Mouse (Mus musculus): ENCODE results near the gene Psip1. TPM values are rescaled to one million over a fixed set of nuclear protein-coding genes. Genes with fewer than 3 reads are reported as not detected.
"Not testable (repeated sequence)": the region's sequence is repeated elsewhere in the genome, so short reads cannot be mapped to it uniquely, and the experiment has no call there.

Gene Psip1
- polyA plus RNA-seq (2015; fragmentation: Nextera tagmentation; extraction: Ambion mirVana) = 127 and 138 TPM in 2 replicates

DNA sequence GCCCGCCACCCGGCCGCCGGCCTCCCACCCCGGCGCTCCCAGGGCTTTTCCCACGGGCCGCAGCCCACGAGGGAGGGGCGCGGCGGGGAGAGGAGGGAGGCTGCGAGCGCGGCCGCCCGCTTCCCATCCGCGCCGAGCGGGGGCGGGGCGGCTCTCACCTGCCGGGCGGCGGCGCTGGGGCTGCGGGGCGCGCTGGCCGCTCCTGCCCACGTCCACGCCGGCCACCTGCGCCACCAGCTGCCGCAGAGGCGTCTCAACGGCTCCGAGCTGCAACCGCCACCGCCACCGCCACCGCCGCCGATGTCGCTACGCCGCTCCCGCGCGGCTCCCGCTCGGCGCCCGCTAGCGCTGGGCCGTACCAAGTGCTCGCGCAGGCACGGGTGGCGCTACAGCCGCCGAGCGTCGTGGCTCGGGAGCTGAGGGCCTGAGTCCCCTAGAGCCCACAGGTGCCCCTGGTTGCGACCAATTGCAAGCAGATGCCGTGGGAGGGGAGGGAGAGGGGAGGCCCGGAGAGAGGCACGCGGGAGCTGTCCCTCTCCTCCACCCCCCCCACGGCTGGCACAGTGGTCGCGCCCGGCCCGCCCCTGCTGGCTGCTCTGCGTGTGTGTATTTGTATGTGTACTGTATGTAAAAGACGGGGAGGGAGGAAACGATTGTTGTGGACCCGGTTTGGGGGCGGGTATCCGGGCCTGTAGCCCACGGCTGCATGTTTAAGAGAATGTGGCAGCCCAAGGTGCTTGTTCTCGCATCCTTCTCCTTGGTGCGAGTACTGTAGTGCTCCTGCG lies at the start of gene Psip1:
Gene Psip1 (minus strand): TSS at position 343 of the 785 bp plus-strand sequence.
- ATAC-seq (ENCODE audit: insufficient number of reproducible peaks, low FRiP score, low TSS enrichment, low read depth) = peak; percentile 92
- Histone ChIP-seq H3K36me3 (peaks cover 8% of the 10 kb centered on the region), H3K4me3 (replicated peaks) (peak within 1 kb of the TSS; percentile 84), H3K4me2 (replicated peaks) (peak within 1 kb of the TSS; percentile 76), H3K9ac (peak within 1 kb of the TSS; percentile 69), H3K4me1 (peaks cover 21% of the 10 kb centered on the region), H3K9me3 (replicated peaks) (no peaks in the 10 kb centered on the region), H3K27me3 (no peaks in the 10 kb centered on the region), H3K27ac (replicated peaks) (peak within 1 kb of the TSS; percentile 98)
- under 1% methylated on average over 73 of the region's 86 CpGs for WGBS

DNA sequence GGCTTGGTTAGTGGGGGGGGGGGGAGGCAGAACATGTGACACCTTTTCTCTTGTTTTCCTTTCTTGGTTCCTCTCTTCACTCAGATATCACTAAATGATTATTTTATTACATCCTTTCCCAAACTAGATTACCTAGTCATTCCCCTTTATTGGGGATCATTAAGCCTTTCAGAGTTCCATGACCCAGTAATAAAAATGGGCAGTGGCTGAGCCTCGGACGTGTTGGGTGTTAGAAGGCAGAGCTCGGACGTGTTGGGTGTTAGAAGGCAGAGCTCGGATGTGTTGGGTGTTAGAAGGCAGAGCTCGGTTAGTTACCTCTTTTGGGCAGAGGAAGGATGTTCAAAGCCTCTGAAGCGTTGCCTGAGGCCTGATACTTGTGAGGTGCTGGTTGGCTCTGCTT lies 47.8 kb upstream of the Psip1 start:
- no peak overlapping the region for H3K9ac ChIP-seq
- H3K4me3 ChIP-seq (replicated peaks) = no peak overlapping the region
- no peaks in the 10 kb centered on the region for H3K36me3 ChIP-seq
- no peak overlapping the region for H3K27ac ChIP-seq (replicated peaks)
- H3K27me3 ChIP-seq = no peaks in the 10 kb centered on the region
- no peak for ATAC-seq (ENCODE audit: insufficient number of reproducible peaks, low FRiP score, low TSS enrichment, low read depth)
- H3K4me2 ChIP-seq (replicated peaks) = no peak overlapping the region
- H3K4me1 ChIP-seq = no peaks in the 10 kb centered on the region
- H3K9me3 ChIP-seq (replicated peaks) = no peaks in the 10 kb centered on the region
- 79% methylated on average over 7 of the region's 7 CpGs for WGBS

GRCm38 (mm10) chr4:83533168-83533911 lies 47.1 kb upstream of the Psip1 start:
- H3K27ac ChIP-seq (replicated peaks) = no peak overlapping the region
- ATAC-seq (ENCODE audit: insufficient number of reproducible peaks, low FRiP score, low TSS enrichment, low read depth) = no peak
- H3K4me3 ChIP-seq (replicated peaks) = no peak overlapping the region
- H3K4me1 ChIP-seq = no peaks in the 10 kb centered on the region
- 85% methylated on average over 9 of the region's 9 CpGs for WGBS
- no peaks in the 10 kb centered on the region for H3K36me3 ChIP-seq
- no peak overlapping the region for H3K9ac ChIP-seq
- no peak overlapping the region for H3K4me2 ChIP-seq (replicated peaks)
- no peaks in the 10 kb centered on the region for H3K9me3 ChIP-seq (replicated peaks)
- no peaks in the 10 kb centered on the region for H3K27me3 ChIP-seq

DNA sequence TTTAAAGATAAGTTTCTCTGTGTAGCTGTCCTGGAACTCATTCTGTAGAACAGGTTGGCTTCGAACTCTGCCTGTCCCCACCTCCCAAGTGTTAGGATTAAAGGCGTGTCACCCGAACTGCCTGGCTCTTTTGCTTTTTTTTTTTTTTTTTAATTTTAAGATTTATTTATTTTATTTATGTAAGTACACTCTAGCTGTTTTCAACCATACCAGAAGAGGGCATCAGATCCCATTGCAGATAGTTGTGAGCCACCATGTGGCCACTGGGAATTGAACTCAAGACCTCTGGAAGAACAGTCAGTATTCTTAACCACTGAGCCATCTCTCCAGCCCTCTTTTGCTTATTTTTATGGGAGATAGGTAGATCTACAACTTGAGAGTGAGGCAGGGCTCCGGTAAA lies 43.8 kb upstream of the Psip1 start:
- H3K4me3 ChIP-seq (replicated peaks); H3K9me3 ChIP-seq (replicated peaks); ATAC-seq (ENCODE audit: insufficient number of reproducible peaks, low FRiP score, low TSS enrichment, low read depth); H3K4me2 ChIP-seq (replicated peaks); H3K4me1 ChIP-seq; H3K36me3 ChIP-seq; H3K27ac ChIP-seq (replicated peaks); H3K27me3 ChIP-seq; H3K9ac ChIP-seq: not testable (repeated sequence)
- 91% methylated on average over 4 of the region's 4 CpGs for WGBS

DNA sequence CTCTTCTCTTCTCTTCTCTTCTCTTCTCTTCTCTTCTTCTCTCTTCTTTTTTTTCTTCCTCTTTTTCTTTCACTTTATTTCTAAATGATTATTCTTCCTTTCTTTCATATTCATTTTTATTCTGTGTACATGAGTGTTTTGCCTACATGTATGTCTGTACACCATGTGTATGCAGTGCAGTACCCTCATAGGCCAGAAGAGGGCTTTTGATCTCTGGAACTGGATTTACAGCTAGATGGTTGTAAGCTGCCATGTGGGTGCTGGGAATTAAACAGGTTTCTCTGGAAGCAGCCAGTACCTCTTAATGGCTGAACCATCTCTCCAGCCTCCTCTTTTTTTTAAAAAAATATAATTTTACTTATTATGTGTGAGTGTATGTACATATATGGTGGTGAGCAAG lies 41.7 kb upstream of the Psip1 start:
- Histone ChIP-seq H3K9me3 (replicated peaks) (no peaks in the 10 kb centered on the region), H3K27me3 (no peaks in the 10 kb centered on the region), H3K9ac (no peak overlapping the region), H3K36me3 (no peaks in the 10 kb centered on the region), H3K27ac (replicated peaks) (no peak overlapping the region), H3K4me3 (replicated peaks) (no peak overlapping the region), H3K4me2 (replicated peaks) (no peak overlapping the region), H3K4me1 (peaks cover 9% of the 10 kb centered on the region; the same call in 1 of the 2 replicates)
- no peak for ATAC-seq (ENCODE audit: insufficient number of reproducible peaks, low FRiP score, low TSS enrichment, low read depth)

GRCm38 (mm10) chr4:83526988-83527334 lies 40.7 kb upstream of the Psip1 start:
- 58% methylated on average over 6 of the region's 6 CpGs for WGBS
- no peak overlapping the region for H3K4me2 ChIP-seq (replicated peaks)
- no peaks in the 10 kb centered on the region for H3K36me3 ChIP-seq
- H3K4me1 ChIP-seq = peaks cover 9% of the 10 kb centered on the region; the same call in 1 of the 2 replicates
- H3K9ac ChIP-seq = no peak overlapping the region
- H3K9me3 ChIP-seq (replicated peaks) = no peaks in the 10 kb centered on the region
- ATAC-seq (ENCODE audit: insufficient number of reproducible peaks, low FRiP score, low TSS enrichment, low read depth) = no peak
- H3K4me3 ChIP-seq (replicated peaks) = no peak overlapping the region
- H3K27me3 ChIP-seq = no peaks in the 10 kb centered on the region
- no peak overlapping the region for H3K27ac ChIP-seq (replicated peaks)

DNA sequence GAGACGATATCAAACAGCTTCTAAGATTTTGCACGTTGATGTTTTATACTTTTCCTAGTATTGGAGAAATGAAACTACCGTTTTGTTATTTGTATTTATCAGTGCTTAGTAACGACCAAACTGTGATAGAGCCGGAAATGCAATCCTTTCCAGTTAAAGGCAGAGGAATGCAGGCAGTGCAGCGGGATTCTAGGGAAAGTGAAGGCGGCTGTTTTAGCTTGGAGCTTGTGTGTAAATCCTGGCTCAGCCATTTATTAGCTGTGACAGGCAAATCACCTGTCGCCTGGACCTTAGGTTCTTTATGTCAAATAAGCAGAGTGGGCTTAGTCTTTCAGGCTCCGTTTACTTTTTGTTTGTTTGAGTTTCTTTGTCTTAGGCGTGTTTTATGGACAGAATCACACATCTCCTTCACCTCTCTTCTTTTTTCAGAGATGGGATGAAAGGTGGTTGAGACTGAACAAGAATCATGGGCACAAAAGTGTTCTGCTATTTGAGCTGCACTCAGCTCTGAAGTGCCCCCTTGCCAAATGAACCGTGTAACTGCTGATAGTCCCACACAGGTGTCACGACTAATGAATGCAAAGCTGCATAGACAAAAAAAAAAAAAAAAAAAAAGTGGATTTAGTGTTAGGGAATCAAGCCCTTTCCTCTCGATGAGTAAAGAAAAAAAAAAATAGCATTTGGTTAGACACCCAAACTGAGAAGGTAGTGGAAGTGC lies 40.2 kb upstream of the Psip1 start:
- no peak for ATAC-seq (ENCODE audit: insufficient number of reproducible peaks, low FRiP score, low TSS enrichment, low read depth)
- no peaks in the 10 kb centered on the region for H3K9me3 ChIP-seq (replicated peaks)
- 8% methylated on average over 13 of the region's 13 CpGs for WGBS

GRCm38 (mm10) chr4:83525690-83526055 lies 39.4 kb upstream of the Psip1 start:
- ATAC-seq (ENCODE audit: insufficient number of reproducible peaks, low FRiP score, low TSS enrichment, low read depth) = peak; percentile 39
- no peaks in the 10 kb centered on the region for H3K36me3 ChIP-seq
- no peaks in the 10 kb centered on the region for H3K9me3 ChIP-seq (replicated peaks)
- WGBS = under 1% methylated on average over 18 of the region's 18 CpGs
- peak overlapping the region; percentile 79 for H3K27ac ChIP-seq (replicated peaks)
- peak overlapping the region; percentile 73 for H3K9ac ChIP-seq
- H3K27me3 ChIP-seq = no peaks in the 10 kb centered on the region
- peak overlapping the region; percentile 85 for H3K4me2 ChIP-seq (replicated peaks)
- H3K4me1 ChIP-seq = peaks cover 9% of the 10 kb centered on the region; the same call in 1 of the 2 replicates
- peak overlapping the region; percentile 83 for H3K4me3 ChIP-seq (replicated peaks)

More for the DNA sequence above, 40.2 kb upstream of the Psip1 start:
- Histone ChIP-seq H3K4me2 (replicated peaks) (peak overlapping the region; percentile 85), H3K36me3 (no peaks in the 10 kb centered on the region), H3K4me1 (peaks cover 9% of the 10 kb centered on the region; the same call in 1 of the 2 replicates), H3K27me3 (no peaks in the 10 kb centered on the region), H3K4me3 (replicated peaks) (peak overlapping the region; percentile 83), H3K9ac (no peak overlapping the region), H3K27ac (replicated peaks) (0 out of 2 replicates have a peak overlapping the region, but pooled peaks have one; percentile 79)

DNA sequence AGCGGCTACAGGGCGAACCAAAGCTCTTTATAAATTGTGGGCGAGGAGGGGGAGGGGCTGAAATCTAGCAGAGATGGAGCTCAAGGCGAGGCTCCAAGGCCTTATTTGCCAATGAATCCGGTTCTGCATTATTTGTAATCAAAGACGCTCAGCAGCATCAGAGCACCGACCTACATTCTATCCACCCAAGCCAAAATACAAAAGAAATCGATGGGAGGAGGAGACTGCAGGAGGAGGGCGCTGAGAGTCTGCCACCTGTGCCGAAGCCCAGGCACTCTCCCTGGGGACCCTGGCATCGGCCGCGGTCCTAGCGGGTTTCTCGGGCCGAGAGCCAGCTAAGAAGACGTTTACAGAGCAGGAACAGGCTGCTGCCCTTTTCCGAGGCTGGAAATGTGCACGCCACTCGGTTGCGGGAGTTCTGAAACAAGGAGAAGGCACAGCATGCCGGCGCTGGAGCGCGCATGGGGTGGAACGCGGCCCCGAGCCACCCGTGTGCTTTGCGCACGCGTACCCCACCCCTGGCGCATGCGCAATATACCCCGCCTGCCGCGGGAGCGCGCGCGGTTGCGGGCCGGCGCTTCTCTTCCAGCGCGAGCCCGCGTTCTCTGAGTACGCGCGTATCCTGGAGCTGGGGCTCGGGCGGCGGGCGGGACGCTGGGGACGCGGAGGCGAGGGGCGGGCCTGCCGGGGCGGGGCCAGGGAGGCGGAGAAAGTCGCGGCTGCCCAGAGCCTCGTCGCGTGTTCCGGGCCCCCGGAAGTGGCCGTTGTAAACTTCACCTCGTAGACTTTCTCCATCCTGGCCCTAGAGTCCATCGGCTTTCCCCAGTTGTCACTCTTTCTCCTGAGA lies 38.8 kb upstream of the Psip1 start, which contains the start of gene Ccdc171:
Gene Ccdc171 (plus strand): TSS at position 703 of the 847 bp plus-strand sequence.
- peak; percentile 94 for ATAC-seq (ENCODE audit: insufficient number of reproducible peaks, low FRiP score, low TSS enrichment, low read depth)
- peak within 1 kb of the TSS; percentile 76 for H3K9ac ChIP-seq
- no peaks in the 10 kb centered on the region for H3K36me3 ChIP-seq
- WGBS = under 1% methylated on average over 72 of the region's 73 CpGs
- H3K4me2 ChIP-seq (replicated peaks) = peak within 1 kb of the TSS; percentile 85
- peaks cover 9% of the 10 kb centered on the region; the same call in 1 of the 2 replicates for H3K4me1 ChIP-seq
- H3K27ac ChIP-seq (replicated peaks) = peak within 1 kb of the TSS; percentile 96
- no peaks in the 10 kb centered on the region for H3K9me3 ChIP-seq (replicated peaks)
- peak within 1 kb of the TSS; percentile 83 for H3K4me3 ChIP-seq (replicated peaks)
- H3K27me3 ChIP-seq = no peaks in the 10 kb centered on the region

DNA sequence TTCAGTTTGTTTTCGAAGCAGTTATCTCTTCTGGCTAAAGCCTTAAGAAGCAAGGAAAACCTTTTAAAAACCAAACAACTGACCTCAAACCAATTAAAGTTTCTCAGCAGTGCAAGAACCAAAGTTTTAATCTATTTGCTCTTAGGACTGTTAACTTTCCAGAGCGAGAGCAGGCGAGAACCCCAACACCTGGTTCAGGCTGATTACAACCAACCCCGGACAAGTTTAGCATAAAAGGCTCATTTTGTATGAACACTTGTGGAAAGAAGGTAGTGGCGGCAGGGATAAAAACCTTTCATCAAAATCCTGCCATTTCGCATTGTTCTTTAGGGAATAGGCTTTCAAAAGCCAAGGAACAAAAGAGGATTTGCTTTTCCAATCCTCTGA lies 38.2 kb upstream of the Psip1 start:
- Histone ChIP-seq H3K36me3 (no peaks in the 10 kb centered on the region), H3K9ac (peak overlapping the region; percentile 76; the same call in 1 of the 2 replicates), H3K4me2 (replicated peaks) (peak overlapping the region; percentile 85), H3K9me3 (replicated peaks) (no peaks in the 10 kb centered on the region), H3K4me3 (replicated peaks) (peak overlapping the region; percentile 83), H3K27ac (replicated peaks) (peak overlapping the region; percentile 96), H3K4me1 (peaks cover 9% of the 10 kb centered on the region; the same call in 1 of the 2 replicates), H3K27me3 (no peaks in the 10 kb centered on the region)
- ATAC-seq (ENCODE audit: insufficient number of reproducible peaks, low FRiP score, low TSS enrichment, low read depth) = no peak
- 8% methylated on average over 6 of the region's 6 CpGs for WGBS
